Mouse (Mus musculus): ENCODE data around the gene 1810030O07Rik. TPM values are rescaled to one million over a fixed set of nuclear protein-coding genes. Genes with fewer than 3 reads are reported as not detected.

Gene 1810030O07Rik
- polyA plus RNA-seq (2014; fragmentation: Illumina TruSeq; extraction: RNeasy Lipid Tissue Mini Kit (QIAGEN cat#74804); ENCODE audit: low read depth, low replicate concordance), result 82.5 TPM

DNA sequence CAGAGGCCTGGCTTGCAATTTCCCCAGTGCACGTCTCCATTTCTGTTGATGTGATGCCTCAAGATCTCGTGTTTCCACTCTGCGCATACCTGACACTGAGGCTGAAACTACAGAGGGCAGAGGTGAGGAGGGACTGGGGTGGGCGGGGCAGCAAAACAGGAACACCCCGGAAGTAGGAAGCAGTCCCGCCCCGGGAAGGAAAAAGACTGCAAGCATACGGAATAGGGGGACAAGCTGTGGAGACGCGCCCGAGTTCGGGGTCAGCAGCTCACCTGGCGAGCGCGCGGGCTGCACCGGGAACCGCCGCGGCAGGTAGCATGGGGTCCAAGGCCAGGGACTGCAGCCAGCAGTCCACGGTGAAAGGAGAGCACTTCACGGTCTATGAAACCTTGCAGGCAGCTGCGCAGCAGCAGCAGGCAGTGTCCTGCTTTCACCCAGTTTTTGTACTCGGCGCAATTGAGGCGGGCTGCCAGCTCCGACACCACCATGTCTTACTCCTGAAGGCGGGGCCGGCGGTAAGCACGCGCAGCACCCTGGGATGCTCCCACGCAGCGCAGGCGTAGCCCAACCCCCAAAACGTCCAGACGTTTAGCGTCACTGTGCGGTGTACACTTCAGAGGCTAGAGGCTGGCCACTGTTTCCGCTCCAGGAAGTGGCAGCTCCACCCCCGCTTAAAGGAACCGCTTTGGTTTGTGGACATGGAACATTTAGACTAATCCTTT is at the start of gene 1810030O07Rik:
Gene 1810030O07Rik (minus strand): TSS at position 615 of the 722 bp plus-strand sequence.

Other genes starting within 250 kb of the 1810030O07Rik start
- 218 TPM for gene Atp6ap2, start 85.9 kb downstream of the 1810030O07Rik start, polyA plus RNA-seq (2014; fragmentation: Illumina TruSeq; extraction: RNeasy Lipid Tissue Mini Kit (QIAGEN cat#74804); ENCODE audit: low read depth, low replicate concordance)
- 32.6 TPM for gene Med14, start 88.4 kb upstream of the 1810030O07Rik start, polyA plus RNA-seq (2014; fragmentation: Illumina TruSeq; extraction: RNeasy Lipid Tissue Mini Kit (QIAGEN cat#74804); ENCODE audit: low read depth, low replicate concordance)